Mouse (Mus musculus) splenic B cell, adult 2 months (primary cell): ENCODE data around the gene Sik1.

Experiments used
- DNase-seq: peaks from one replicate; pipeline ENCODE4 v3.0.0-alpha.2; 2011; ENCODE audit warnings: low read depth, low spot score
- H3K27me3 ChIP-seq: 2 replicates; pipeline ENCODE4 v1.6.1; 2012; ENCODE audit warnings: mild to moderate bottlenecking, low read length, moderate library complexity, mixed read lengths; ENCODE audit not compliant: control insufficient read depth, poor library complexity, insufficient read depth, severe bottlenecking
- H3K36me3 ChIP-seq: 2 replicates; pipeline ENCODE4 v1.6.1; 2012; ENCODE audit warnings: mild to moderate bottlenecking, low read length, moderate library complexity, mixed read lengths; ENCODE audit not compliant: control insufficient read depth, poor library complexity, insufficient read depth, severe bottlenecking

Sik1 gene

DNA sequence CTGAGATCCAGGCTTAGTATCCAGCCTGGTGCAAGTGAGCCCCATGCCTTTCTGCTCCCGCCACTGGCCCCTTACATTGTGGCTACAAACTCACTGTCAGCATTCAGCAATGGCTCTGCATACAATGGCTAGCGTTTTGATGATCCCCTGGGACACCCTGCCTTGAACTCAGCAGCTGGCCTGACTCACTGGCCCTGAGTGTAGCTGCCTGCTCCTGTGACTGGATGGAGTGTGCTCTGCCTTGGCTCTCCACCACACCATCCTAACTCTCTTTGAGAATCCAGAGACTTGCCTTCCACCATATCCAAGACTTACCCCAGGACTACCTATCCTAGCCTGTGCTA, 19.4 kb downstream of the Sik1 start:
- no peak for DNase-seq
- H3K27me3 ChIP-seq = no peaks in the 10 kb centered on the region
- no peaks in the 10 kb centered on the region for H3K36me3 ChIP-seq

DNA sequence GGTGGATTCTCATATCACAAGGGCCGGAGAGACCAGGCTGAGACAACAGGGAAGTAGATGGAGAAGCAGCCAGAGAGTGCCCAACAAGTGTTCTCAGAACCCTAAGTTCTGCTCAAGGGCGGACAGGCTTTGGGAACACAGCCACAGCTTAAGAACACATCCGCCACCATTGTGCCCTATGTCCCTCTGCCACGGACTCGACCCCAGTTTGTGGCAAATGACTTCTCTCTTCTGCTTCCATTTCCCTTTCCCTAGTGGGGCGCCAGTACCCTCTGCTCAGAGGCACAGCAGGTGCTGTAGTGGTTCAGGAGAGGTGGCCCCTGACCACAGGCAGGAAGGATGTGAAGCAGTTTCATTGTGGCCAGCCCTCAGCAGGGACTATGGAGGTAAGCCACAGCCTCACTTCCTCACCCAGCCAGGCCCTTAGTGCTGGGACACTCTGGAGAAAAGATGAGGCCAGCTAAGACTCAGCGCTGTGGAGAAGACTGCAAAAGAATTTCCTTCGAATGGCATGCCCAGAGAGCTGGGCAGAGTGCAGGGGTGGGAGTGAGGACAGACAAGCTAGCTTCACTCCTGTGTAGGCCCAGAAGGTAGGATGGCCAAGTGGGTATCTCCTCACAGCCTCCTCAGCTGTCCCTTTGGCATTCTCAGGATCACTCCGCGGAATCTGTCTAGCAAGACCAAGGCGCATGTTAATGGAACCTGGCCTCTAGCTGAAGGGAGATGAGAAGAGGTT, 19.9 kb downstream of the Sik1 start:
- H3K27me3 ChIP-seq = no peaks in the 10 kb centered on the region
- DNase-seq = peak; percentile 72
- H3K36me3 ChIP-seq = no peaks in the 10 kb centered on the region

GRCm38 (mm10) chr17:31834320-31835065, 21.1 kb downstream of the Sik1 start:
- H3K36me3 ChIP-seq = no peaks in the 10 kb centered on the region
- DNase-seq = peak; percentile 49

GRCm38 (mm10) chr17:31833752-31834151, 21.9 kb downstream of the Sik1 start:
- H3K27me3 ChIP-seq = no peaks in the 10 kb centered on the region
- H3K36me3 ChIP-seq = no peaks in the 10 kb centered on the region
- peak; percentile 63 for DNase-seq

More at GRCm38 (mm10) chr17:31834320-31835065, 21.1 kb downstream of the Sik1 start:
- no peaks in the 10 kb centered on the region for H3K27me3 ChIP-seq

DNA sequence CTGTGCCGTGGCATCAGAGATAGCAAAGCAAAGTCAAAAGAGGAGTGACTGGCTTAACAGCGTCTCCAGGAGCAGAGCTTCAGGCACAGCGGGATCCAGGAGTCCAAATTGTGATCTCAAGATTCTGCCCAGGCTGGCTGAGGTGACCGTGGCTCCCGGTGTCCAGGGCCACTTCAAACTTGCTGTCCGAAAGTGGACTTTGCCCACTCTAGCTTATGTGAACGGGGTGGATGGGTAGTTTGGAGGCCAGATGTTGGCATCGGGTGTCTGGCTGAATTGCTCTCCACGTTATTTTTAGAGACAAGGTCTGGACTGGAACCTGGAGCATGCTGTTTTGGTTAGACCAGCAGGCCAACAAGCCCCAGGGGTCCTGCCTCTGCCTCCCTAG, 23.0 kb downstream of the Sik1 start:
- no peaks in the 10 kb centered on the region for H3K36me3 ChIP-seq
- no peak for DNase-seq

GRCm38 (mm10) chr17:31831866-31832576, 23.6 kb downstream of the Sik1 start:
- Histone ChIP-seq H3K27me3 (no peaks in the 10 kb centered on the region), H3K36me3 (no peaks in the 10 kb centered on the region)
- no peak for DNase-seq

More for the DNA sequence above, 23.0 kb downstream of the Sik1 start:
- no peaks in the 10 kb centered on the region for H3K27me3 ChIP-seq

GRCm38 (mm10) chr17:31831097-31831865, 24.3 kb downstream of the Sik1 start:
- H3K36me3 ChIP-seq = no peaks in the 10 kb centered on the region
- no peaks in the 10 kb centered on the region for H3K27me3 ChIP-seq
- DNase-seq = peak; percentile 56

GRCm38 (mm10) chr17:31830506-31831075, 25.0 kb downstream of the Sik1 start:
- H3K27me3 ChIP-seq = no peaks in the 10 kb centered on the region
- H3K36me3 ChIP-seq = no peaks in the 10 kb centered on the region
- DNase-seq = no peak

- H3K27me3 ChIP-seq = no peaks in the 10 kb centered on the region
- H3K36me3 ChIP-seq = no peaks in the 10 kb centered on the region
- DNase-seq = no peak
Observed at GRCm38 (mm10) chr17:31828916-31829315, 26.7 kb downstream of the Sik1 start.

DNA sequence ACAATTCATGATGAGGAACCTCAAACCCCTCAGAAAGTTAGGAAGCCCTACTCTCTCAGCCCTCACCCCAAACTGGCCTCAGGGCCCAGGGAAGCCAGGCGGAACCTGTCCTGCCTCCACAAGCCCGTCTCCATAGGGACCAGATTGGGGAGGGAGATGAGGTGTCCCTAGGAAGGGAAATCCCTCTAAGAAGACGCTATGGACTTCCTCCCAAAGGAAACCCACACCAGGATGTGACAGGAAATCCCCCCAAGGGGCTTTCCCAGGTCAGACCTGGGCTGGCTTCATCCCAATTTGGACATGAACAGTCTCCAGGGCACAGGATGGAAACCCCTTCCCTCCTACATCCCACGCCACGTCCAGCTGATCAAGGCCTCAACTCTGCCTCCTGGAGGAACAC, 27.5 kb downstream of the Sik1 start:
- DNase-seq = no peak

GRCm38 (mm10) chr17:31827206-31827605, 28.4 kb downstream of the Sik1 start:
- H3K27me3 ChIP-seq = no peaks in the 10 kb centered on the region
- no peaks in the 10 kb centered on the region for H3K36me3 ChIP-seq
- DNase-seq = no peak

More for the DNA sequence above, 27.5 kb downstream of the Sik1 start:
- H3K36me3 ChIP-seq = no peaks in the 10 kb centered on the region
- H3K27me3 ChIP-seq = no peaks in the 10 kb centered on the region

DNA sequence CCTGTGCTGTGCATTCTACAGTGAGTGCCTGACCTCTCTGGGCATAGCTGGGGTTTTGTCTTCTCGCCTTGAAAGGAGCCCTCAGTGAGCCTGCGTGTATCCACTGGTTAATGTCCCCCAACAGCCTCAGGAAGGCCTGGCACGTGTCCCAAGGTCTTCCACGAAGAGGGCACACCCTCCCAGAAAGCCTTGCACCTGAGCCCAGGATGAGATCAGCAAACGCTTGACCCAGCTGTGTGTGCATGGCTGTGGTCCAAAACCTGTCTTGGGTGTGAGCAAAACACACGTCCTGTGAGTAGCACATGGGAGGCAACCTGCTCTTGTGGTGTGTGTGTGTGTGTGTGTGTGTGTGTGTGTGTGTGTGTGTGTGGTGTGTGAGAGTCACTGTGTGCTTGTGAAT, 28.9 kb downstream of the Sik1 start:
- Histone ChIP-seq H3K27me3 (no peaks in the 10 kb centered on the region), H3K36me3 (no peaks in the 10 kb centered on the region)
- DNase-seq = no peak

GRCm38 (mm10) chr17:31825678-31826077, 29.9 kb downstream of the Sik1 start:
- no peak for DNase-seq
- H3K36me3 ChIP-seq = no peaks in the 10 kb centered on the region
- H3K27me3 ChIP-seq = no peaks in the 10 kb centered on the region

GRCm38 (mm10) chr17:31824812-31825211, 30.8 kb downstream of the Sik1 start:
- no peak for DNase-seq
- Histone ChIP-seq H3K27me3 (no peaks in the 10 kb centered on the region), H3K36me3 (no peaks in the 10 kb centered on the region)
